Mouse (Mus musculus) ES-Bruce4 (cell line): Measurements from ENCODE around the gene Glod5. TPM values are rescaled to one million over a fixed set of nuclear protein-coding genes. Genes with fewer than 3 reads are reported as not detected.
"Not testable (repeated sequence)": the region's sequence is repeated elsewhere in the genome, so short reads cannot be mapped to it uniquely, and the experiment has no call there.

ENCODE experiments used
- H3K27ac ChIP-seq: 2 replicates; pipeline ENCODE4 v1.5.1; 2012; ENCODE audit warnings: low read length, inconsistent platforms; ENCODE audit not compliant: insufficient read depth
- H3K27me3 ChIP-seq: 2 replicates; pipeline ENCODE4 v1.6.1; 2012; ENCODE audit warnings: mild to moderate bottlenecking, low read length, inconsistent platforms; ENCODE audit not compliant: control insufficient read depth, poor library complexity, insufficient read depth, severe bottlenecking
- H3K36me3 ChIP-seq: 2 replicates; pipeline ENCODE4 v1.6.1; 2012; ENCODE audit warnings: inconsistent platforms, mild to moderate bottlenecking, low read length, moderate library complexity; ENCODE audit not compliant: control insufficient read depth, poor library complexity, insufficient read depth, severe bottlenecking
- H3K4me1 ChIP-seq: one replicate; pipeline ENCODE4 v1.8.1; 2011; ENCODE audit warnings: low read length; ENCODE audit not compliant: control insufficient read depth, insufficient read depth
- H3K4me3 ChIP-seq: 2 replicates; pipeline ENCODE4 v1.5.1; 2011; ENCODE audit warnings: low read depth, mild to moderate bottlenecking, low read length
- H3K9ac ChIP-seq: 2 replicates; pipeline ENCODE4 v1.6.1; 2012; ENCODE audit warnings: low read depth, mild to moderate bottlenecking, inconsistent platforms; ENCODE audit not compliant: poor library complexity, severe bottlenecking
- H3K9me3 ChIP-seq: replicated peaks from 2 replicates; pipeline ENCODE4 v1.6.1; 2012; ENCODE audit warnings: mild to moderate bottlenecking, low read length, inconsistent platforms; ENCODE audit not compliant: control insufficient read depth, poor library complexity, insufficient read depth, severe bottlenecking
- CTCF ChIP-seq: IDR thresholded peaks from one replicate; pipeline ENCODE4 v1.8.1; 2011; ENCODE audit warnings: low read depth, low read length
- EP300 ChIP-seq: IDR thresholded peaks from 2 replicates; pipeline ENCODE4 v1.6.1; 2011; ENCODE audit warnings: low read depth, low read length; ENCODE audit not compliant: insufficient read depth
- POLR2A ChIP-seq: IDR thresholded peaks from one replicate; pipeline ENCODE4 v1.8.1; 2011; ENCODE audit warnings: low read length; ENCODE audit not compliant: insufficient read depth
- polyA plus RNA-seq: library from polyadenylated mRNA; stranded (reverse); fragments of >200 nt; gene quantifications from 2 replicates; pipeline ENCODE4 v1.2.4, GENCODE M21; 2011; ENCODE audit warnings: low read depth; ENCODE audit not compliant: missing spikeins, insufficient read depth, insufficient read length

The Glod5 gene
- polyA plus RNA-seq, 1 experiment, result 15.9 TPM

- no peaks in the 10 kb centered on the region for H3K9me3 ChIP-seq
- H3K27ac ChIP-seq, result peak overlapping the region; percentile 41; the same call in 1 of the 2 replicates
- no peak overlapping the region for H3K9ac ChIP-seq
- no peak for TF ChIP-seq POLR2A
- TF ChIP-seq EP300, result no peak
- TF ChIP-seq CTCF, result peak; percentile 68
- H3K36me3 ChIP-seq, result no peaks in the 10 kb centered on the region
- H3K4me1 ChIP-seq, result no peaks in the 10 kb centered on the region
- no peak overlapping the region for H3K4me3 ChIP-seq
- no peaks in the 10 kb centered on the region for H3K27me3 ChIP-seq
Observed at GRCm38 (mm10) chrX:8017142-8017541, 1.1 kb downstream of the Glod5 start.

GRCm38 (mm10) chrX:8015675-8016074 is 2.6 kb downstream of the Glod5 start:
- H3K4me3 ChIP-seq, H3K27me3 ChIP-seq, H3K4me1 ChIP-seq, H3K27ac ChIP-seq, H3K9me3 ChIP-seq, H3K36me3 ChIP-seq: not testable (repeated sequence)
- TF ChIP-seq CTCF, result peak; percentile 22
- H3K9ac ChIP-seq, result peak overlapping the region; percentile 66; the same call in 1 of the 2 replicates

GRCm38 (mm10) chrX:8013569-8014314 is 4.5 kb downstream of the Glod5 start:
- Histone ChIP-seq H3K9me3 (no peaks in the 10 kb centered on the region), H3K27ac (peak overlapping the region; percentile 79), H3K4me3 (no peak overlapping the region; the same call in 1 of the 2 replicates), H3K27me3 (no peaks in the 10 kb centered on the region), H3K9ac (no peak overlapping the region), H3K4me1 (peaks cover 1% of the 10 kb centered on the region), H3K36me3 (no peaks in the 10 kb centered on the region)
- TF ChIP-seq POLR2A (no peak), EP300 (peak; percentile 86), CTCF (no peak)

- no peaks in the 10 kb centered on the region for H3K36me3 ChIP-seq
- H3K4me3 ChIP-seq, result no peak overlapping the region; the same call in 1 of the 2 replicates
- TF ChIP-seq POLR2A (no peak), CTCF (no peak), EP300 (no peak)
- peak overlapping the region; percentile 79 for H3K27ac ChIP-seq
- H3K27me3 ChIP-seq, result no peaks in the 10 kb centered on the region
- no peak overlapping the region for H3K9ac ChIP-seq
- H3K4me1 ChIP-seq, result peaks cover 1% of the 10 kb centered on the region
- H3K9me3 ChIP-seq, result no peaks in the 10 kb centered on the region
Observed at GRCm38 (mm10) chrX:8013157-8013556, 5.1 kb downstream of the Glod5 start.

- not testable (repeated sequence) for H3K4me3 ChIP-seq, H3K4me1 ChIP-seq, H3K27me3 ChIP-seq, H3K36me3 ChIP-seq, H3K9me3 ChIP-seq
- Histone ChIP-seq H3K27ac (peak overlapping the region; percentile 99), H3K9ac (peak overlapping the region; percentile 52)
Observed at GRCm38 (mm10) chrX:8009356-8009755, 8.9 kb downstream of the Glod5 start.

GRCm38 (mm10) chrX:8008543-8008942 is 9.7 kb downstream of the Glod5 start:
- no peak overlapping the region for H3K4me3 ChIP-seq
- no peaks in the 10 kb centered on the region for H3K27me3 ChIP-seq
- H3K36me3 ChIP-seq, result no peaks in the 10 kb centered on the region
- peak overlapping the region; percentile 99 for H3K27ac ChIP-seq
- peaks cover 1% of the 10 kb centered on the region for H3K4me1 ChIP-seq
- TF ChIP-seq CTCF (no peak), POLR2A (no peak), EP300 (peak; percentile 99)
- no peaks in the 10 kb centered on the region; the same call in 1 of the 2 replicates for H3K9me3 ChIP-seq
- peak overlapping the region; percentile 52; the same call in 1 of the 2 replicates for H3K9ac ChIP-seq
